Mouse (Mus musculus) neural tube, embryonic 11.5 days (tissue): Measurements from ENCODE around the gene Spp2. TPM values are rescaled to one million over a fixed set of nuclear protein-coding genes. Genes with fewer than 3 reads are reported as not detected.

ENCODE experiments used
- ATAC-seq: fragments of 200-750 bp; cut with Nextera tagmentation; 2 replicates; pipeline ENCODE4 v1.8.0; 2017; ENCODE audit warnings: moderate number of reproducible peaks, mild to moderate bottlenecking, moderate TSS enrichment, moderate library complexity; ENCODE audit not compliant: insufficient read depth, low FRiP score, low TSS enrichment
- DNase-seq: peaks from one replicate; pipeline ENCODE4 v3.0.0-alpha.2; 2015; ENCODE audit warnings: low spot score
- H3K27ac ChIP-seq: fragments of 300-500 bp; sonication (generic); 2 replicates; pipeline ENCODE4 v1.5.1; 2014; ENCODE audit warnings: low read depth, mild to moderate bottlenecking, low read length
- H3K27me3 ChIP-seq: fragments of 300-500 bp; sonication (generic); 2 replicates; pipeline ENCODE4 v1.6.1; 2014; ENCODE audit warnings: mild to moderate bottlenecking, low read length, mixed read lengths; ENCODE audit not compliant: control insufficient read depth, insufficient read depth
- H3K36me3 ChIP-seq: fragments of 300-500 bp; sonication (generic); 2 replicates; pipeline ENCODE4 v1.6.1; 2014; ENCODE audit warnings: mild to moderate bottlenecking, low read length, moderate library complexity, mixed read lengths; ENCODE audit not compliant: control insufficient read depth, insufficient read depth
- H3K4me1 ChIP-seq: fragments of 300-500 bp; sonication (generic); 2 replicates; pipeline ENCODE4 v1.6.1; 2014; ENCODE audit warnings: low read length, mixed read lengths; ENCODE audit not compliant: control insufficient read depth, insufficient read depth
- H3K4me2 ChIP-seq: fragments of 300-500 bp; sonication (generic); 2 replicates; pipeline ENCODE4 v1.6.1; 2014; ENCODE audit warnings: low read depth, mild to moderate bottlenecking, moderate library complexity
- H3K4me3 ChIP-seq: fragments of 300-500 bp; sonication (generic); 2 replicates; pipeline ENCODE4 v1.5.1; 2014; ENCODE audit warnings: low read depth, low read length
- H3K9ac ChIP-seq: fragments of 300-500 bp; sonication (generic); 2 replicates; pipeline ENCODE4 v1.6.1; 2014; ENCODE audit warnings: mild to moderate bottlenecking, low read length
- H3K9me3 ChIP-seq: fragments of 300-500 bp; sonication (generic); 2 replicates; pipeline ENCODE4 v1.6.1; 2016; ENCODE audit warnings: low read length; ENCODE audit not compliant: control insufficient read depth
- WGBS: fragments of 180-500 bp; shearing (Covaris S2); extraction: QIAGEN DNeasy Blood & Tissue Kit; methylation state at CpG from one replicate; pipeline ENCODE4 v1.1.7; 2014; 5-methylcytosine and 5-hydroxymethylcytosine counted together
- polyA plus RNA-seq: library from polyadenylated mRNA; unstranded; fragments of >200 nt; fragmentation: Nextera tagmentation; extraction: Ambion mirVana; gene quantifications from 2 replicates; pipeline ENCODE4 v1.2.1, GENCODE M21; 2014

The Spp2 gene
- polyA plus RNA-seq, 1 experiment from 2014 or later, result not detected

DNA sequence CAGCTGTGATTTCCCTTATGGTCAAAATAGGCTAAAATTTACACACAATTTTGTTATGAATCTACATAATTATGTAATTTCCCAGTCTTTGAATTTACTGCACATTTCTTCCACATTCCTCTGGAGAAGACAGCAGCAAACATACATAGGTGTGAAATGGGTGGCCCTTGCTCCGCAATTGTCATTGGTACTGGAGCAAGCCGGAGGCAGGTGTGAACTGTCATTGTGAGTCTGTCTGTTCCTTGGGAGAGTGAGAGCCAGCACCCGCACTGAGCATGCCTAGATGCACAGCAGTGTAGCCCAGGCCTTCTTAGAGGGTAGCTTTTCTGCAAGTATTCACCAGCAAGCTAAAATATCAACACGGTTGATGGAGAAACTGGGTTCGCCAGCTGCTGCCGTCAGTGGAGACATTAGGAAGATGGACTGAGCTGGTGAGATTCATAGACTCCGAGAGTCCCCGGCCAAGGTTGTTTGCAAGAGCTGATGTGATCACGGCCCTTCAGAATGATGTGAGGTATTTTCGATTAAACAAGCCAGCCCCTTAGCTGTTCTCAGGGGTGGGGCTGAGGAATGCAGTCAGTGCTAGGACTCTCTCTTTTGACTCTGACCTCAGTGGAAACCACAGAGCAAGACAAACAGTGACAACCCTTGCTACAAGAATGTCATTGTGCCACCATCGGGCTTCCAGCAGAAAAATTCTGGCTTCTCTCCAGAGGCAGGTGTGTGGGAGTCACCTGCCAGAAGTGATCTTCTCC, 21.4 kb downstream of the Spp2 start:
- no peak overlapping the region for H3K9ac ChIP-seq
- WGBS, result 80% methylated on average over 11 of the region's 11 CpGs
- no peak overlapping the region for H3K27ac ChIP-seq
- no peaks in the 10 kb centered on the region for H3K9me3 ChIP-seq
- H3K27me3 ChIP-seq, result no peaks in the 10 kb centered on the region
- DNase-seq (no peak), ATAC-seq (no peak)
- no peaks in the 10 kb centered on the region for H3K36me3 ChIP-seq
- H3K4me1 ChIP-seq, result no peaks in the 10 kb centered on the region
- no peak overlapping the region for H3K4me2 ChIP-seq
- H3K4me3 ChIP-seq, result no peak overlapping the region

DNA sequence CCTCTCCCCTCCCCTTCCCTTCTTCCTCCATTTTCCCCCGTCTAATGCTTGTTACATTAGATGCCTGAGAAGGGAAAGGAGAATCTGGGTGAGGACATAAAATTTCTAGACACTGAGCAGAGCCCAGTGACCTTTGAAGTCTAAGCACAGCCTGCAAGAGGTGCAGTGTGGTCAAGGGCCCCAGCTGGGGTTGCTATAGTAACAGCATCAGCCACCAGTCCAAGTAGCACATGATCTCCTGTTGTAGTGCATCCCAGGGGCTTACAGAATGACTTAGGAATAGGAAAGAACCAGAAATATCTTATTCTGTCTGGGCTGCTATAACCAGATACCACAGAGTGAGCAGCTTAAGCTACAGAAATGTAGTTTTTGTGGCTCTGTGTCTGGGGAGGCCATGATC, 22.7 kb downstream of the Spp2 start:
- DNase-seq (no peak), ATAC-seq (no peak)
- H3K9me3 ChIP-seq, result no peaks in the 10 kb centered on the region
- H3K9ac ChIP-seq, result no peak overlapping the region
- H3K27me3 ChIP-seq, result no peaks in the 10 kb centered on the region
- H3K36me3 ChIP-seq, result no peaks in the 10 kb centered on the region
- no peaks in the 10 kb centered on the region for H3K4me1 ChIP-seq
- no peak overlapping the region for H3K4me3 ChIP-seq
- H3K27ac ChIP-seq, result no peak overlapping the region
- no peak overlapping the region for H3K4me2 ChIP-seq
- WGBS, result 50% methylated on average over 1 of the region's 1 CpGs

- WGBS, result 84% methylated on average over 4 of the region's 4 CpGs
- no peak overlapping the region for H3K4me2 ChIP-seq
- ATAC-seq (no peak), DNase-seq (no peak)
- no peak overlapping the region for H3K9ac ChIP-seq
- H3K4me3 ChIP-seq, result no peak overlapping the region
- no peaks in the 10 kb centered on the region for H3K27me3 ChIP-seq
- H3K27ac ChIP-seq, result no peak overlapping the region
- no peaks in the 10 kb centered on the region for H3K4me1 ChIP-seq
- H3K36me3 ChIP-seq, result no peaks in the 10 kb centered on the region
- H3K9me3 ChIP-seq, result no peaks in the 10 kb centered on the region
Observed at GRCm38 (mm10) chr1:88431262-88431661, 24.5 kb downstream of the Spp2 start.

- DNase-seq, result no peak
- Histone ChIP-seq H3K9me3 (no peaks in the 10 kb centered on the region), H3K9ac (no peak overlapping the region), H3K4me2 (no peak overlapping the region), H3K4me1 (no peaks in the 10 kb centered on the region), H3K27me3 (no peaks in the 10 kb centered on the region), H3K4me3 (no peak overlapping the region), H3K36me3 (no peaks in the 10 kb centered on the region), H3K27ac (no peak overlapping the region)
- no peak for ATAC-seq
- whole genome bisulfite sequencing, result 52% methylated on average over 3 of the region's 3 CpGs
Observed at GRCm38 (mm10) chr1:88432601-88433000, 25.8 kb downstream of the Spp2 start.

DNA sequence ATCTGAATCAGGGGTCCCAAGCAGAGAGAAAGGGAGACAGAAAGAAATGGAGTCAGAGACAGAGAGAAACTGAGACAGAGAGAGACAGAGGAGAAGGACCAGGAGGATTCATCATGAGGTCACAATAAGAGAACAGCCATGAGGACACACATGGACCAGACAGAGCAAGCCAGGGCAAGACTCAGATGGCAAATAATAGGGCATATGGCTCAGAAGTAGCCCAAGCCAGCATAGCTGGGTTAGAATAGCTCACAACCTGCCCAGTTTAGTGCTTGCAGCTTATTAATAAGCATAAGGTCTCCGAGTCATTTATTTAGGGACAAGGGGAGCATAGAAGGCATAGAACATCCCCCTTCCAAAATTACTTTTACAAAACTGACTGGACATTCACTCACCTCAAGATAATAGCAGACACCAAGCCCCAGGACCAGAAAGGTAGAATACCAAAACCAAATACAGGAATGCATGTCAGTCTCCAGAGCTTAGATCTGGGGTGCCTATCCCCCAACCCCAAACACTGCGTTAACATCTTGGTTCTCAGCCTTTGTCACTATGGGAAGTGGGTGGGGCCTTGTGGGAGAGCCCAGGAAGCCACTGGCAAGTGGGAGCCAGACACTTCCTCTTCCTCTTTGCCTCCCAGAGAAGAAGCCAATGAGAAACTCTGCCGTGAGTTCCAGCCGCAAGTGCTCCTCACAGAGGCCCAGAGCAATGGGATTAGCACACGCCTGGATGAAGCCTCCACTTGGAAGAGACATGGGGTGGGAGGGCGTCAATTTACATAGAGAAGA, 26.5 kb downstream of the Spp2 start:
- no peak overlapping the region for H3K4me3 ChIP-seq
- no peak overlapping the region for H3K9ac ChIP-seq
- H3K27ac ChIP-seq, result no peak overlapping the region
- H3K4me1 ChIP-seq, result no peaks in the 10 kb centered on the region
- 71% methylated on average over 6 of the region's 6 CpGs for WGBS
- ATAC-seq (no peak), DNase-seq (no peak)
- no peak overlapping the region for H3K4me2 ChIP-seq
- no peaks in the 10 kb centered on the region for H3K36me3 ChIP-seq
- H3K27me3 ChIP-seq, result no peaks in the 10 kb centered on the region
- H3K9me3 ChIP-seq, result no peaks in the 10 kb centered on the region

DNA sequence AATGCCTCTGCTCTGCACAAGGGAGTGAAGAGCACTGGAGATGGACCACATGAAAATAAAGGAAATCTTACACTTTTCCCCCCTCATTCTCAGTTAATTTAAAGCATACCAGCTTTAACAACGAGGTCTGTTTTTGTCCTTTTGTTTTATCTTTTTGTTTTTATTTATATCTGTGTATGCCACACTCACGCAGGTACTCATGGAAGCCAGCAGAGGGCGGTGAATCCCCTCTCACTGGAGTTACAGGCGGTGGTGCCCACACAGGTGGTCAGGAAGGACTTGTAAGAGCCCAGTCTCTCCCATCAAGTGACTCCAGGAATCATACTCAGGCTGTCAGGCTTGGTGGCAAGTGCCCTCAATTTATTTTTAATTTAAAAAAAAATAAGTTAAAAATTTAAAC, 27.3 kb downstream of the Spp2 start:
- Histone ChIP-seq H3K36me3 (no peaks in the 10 kb centered on the region), H3K4me3 (no peak overlapping the region), H3K27ac (no peak overlapping the region), H3K27me3 (no peaks in the 10 kb centered on the region), H3K4me1 (no peaks in the 10 kb centered on the region), H3K4me2 (no peak overlapping the region), H3K9me3 (no peaks in the 10 kb centered on the region), H3K9ac (no peak overlapping the region)
- 68% methylated on average over 4 of the region's 4 CpGs for WGBS
- DNase-seq, result no peak
- no peak for ATAC-seq

DNA sequence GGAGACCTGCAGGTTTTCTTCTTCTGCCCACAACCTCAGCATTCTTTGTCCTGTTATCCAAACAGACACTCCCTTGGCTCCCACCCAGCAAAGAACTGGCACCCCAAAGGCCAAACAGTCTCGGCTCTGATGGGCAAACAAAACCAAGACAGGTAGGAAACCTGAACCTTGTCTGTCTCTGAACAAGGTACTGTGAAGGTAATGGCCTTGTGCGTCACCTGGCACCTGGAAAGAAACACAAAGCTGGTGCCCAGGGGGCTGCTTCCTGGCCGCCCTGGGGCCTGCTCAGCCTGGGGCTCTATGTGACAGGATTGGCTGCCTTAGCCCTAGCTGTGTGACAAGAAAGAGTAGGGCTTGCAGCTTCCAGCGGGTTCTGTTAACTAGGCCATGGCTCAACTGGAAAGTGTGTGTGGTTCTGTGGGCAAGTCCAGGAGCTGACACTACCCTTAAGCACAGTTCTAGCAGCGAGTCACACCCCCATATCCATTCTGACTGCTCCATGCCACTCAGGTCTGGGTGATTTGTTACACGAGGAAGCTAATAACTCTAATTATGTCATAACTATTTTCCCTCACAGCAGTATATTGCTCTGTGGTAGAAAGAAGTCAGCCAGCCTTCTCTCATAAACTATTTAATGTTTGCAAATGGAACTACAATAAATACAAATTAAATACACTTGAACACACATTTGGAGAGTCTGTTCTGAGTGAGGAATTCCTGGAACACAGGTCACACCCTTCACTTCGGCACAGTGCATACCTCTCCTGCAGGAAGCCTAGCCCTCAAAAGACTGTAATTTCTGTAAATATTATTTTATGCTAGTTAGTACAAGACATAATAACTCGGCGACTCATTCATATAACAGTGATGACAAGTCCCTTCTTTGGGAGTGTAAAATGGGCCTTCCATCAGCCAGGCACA, 30.7 kb downstream of the Spp2 start:
- H3K9me3 ChIP-seq, result no peaks in the 10 kb centered on the region
- H3K27me3 ChIP-seq, result no peaks in the 10 kb centered on the region
- H3K9ac ChIP-seq, result no peak overlapping the region
- H3K27ac ChIP-seq, result no peak overlapping the region
- 85% methylated on average over 9 of the region's 9 CpGs for WGBS
- no peak overlapping the region for H3K4me2 ChIP-seq
- DNase-seq (no peak), ATAC-seq (no peak)
- no peaks in the 10 kb centered on the region for H3K36me3 ChIP-seq
- no peaks in the 10 kb centered on the region for H3K4me1 ChIP-seq
- H3K4me3 ChIP-seq, result no peak overlapping the region

GRCm38 (mm10) chr1:88443383-88443782, 36.6 kb downstream of the Spp2 start:
- no peaks in the 10 kb centered on the region for H3K27me3 ChIP-seq
- no peak for DNase-seq
- H3K9me3 ChIP-seq, result no peaks in the 10 kb centered on the region
- no peak overlapping the region for H3K4me2 ChIP-seq
- H3K27ac ChIP-seq, result no peak overlapping the region
- WGBS, result 79% methylated on average over 4 of the region's 4 CpGs
- no peak overlapping the region for H3K4me3 ChIP-seq
- no peaks in the 10 kb centered on the region for H3K36me3 ChIP-seq
- H3K9ac ChIP-seq, result no peak overlapping the region
- no peak for ATAC-seq
- no peaks in the 10 kb centered on the region for H3K4me1 ChIP-seq
